Mouse (Mus musculus) forebrain, embryonic 13.5 days (tissue): ENCODE data around the gene Ddt. TPM values are rescaled to one million over a fixed set of nuclear protein-coding genes. Genes with fewer than 3 reads are reported as not detected.

Experiments
- polyA plus RNA-seq: library from polyadenylated mRNA; unstranded; fragments of >200 nt; fragmentation: Nextera tagmentation; extraction: Ambion mirVana; gene quantifications from 2 replicates; pipeline ENCODE4 v1.2.1, GENCODE M21; 2015

The Ddt gene
- polyA plus RNA-seq, 1 experiment from 2014 or later = 87.4 TPM

Other genes with a start within 250 kb of the Ddt start
- gene Lrrc75b, start 213.1 kb downstream of the Ddt start, polyA plus RNA-seq = 10.4 and 11.7 TPM in 2 replicates
- gene Ggt1, start 211.8 kb downstream of the Ddt start, polyA plus RNA-seq = 1.1 and 2.3 TPM in 2 replicates
- 1.4 and 2.8 TPM in 2 replicates for gene Ggt5, start 184.1 kb downstream of the Ddt start, polyA plus RNA-seq
- gene Susd2, start 129.4 kb downstream of the Ddt start, polyA plus RNA-seq = 0.97 and 1.1 TPM in 2 replicates
- 36.9 and 46.1 TPM in 2 replicates for gene Cabin1, start 9.1 kb downstream of the Ddt start, polyA plus RNA-seq
- gene Gm20441, start 7.5 kb upstream of the Ddt start, polyA plus RNA-seq = not detected in 2 replicates
- gene Gstt3, start 8.0 kb upstream of the Ddt start, polyA plus RNA-seq = 0.45 and 0.52 TPM in 2 replicates
- 6.4 and 6.5 TPM in 2 replicates for gene Gstt1, start 25.2 kb upstream of the Ddt start, polyA plus RNA-seq
- not detected in 2 replicates for gene Gstt4, start 49.1 kb upstream of the Ddt start, polyA plus RNA-seq
- 4.0 and 4.4 TPM in 2 replicates for gene Gstt2, start 64.0 kb upstream of the Ddt start, polyA plus RNA-seq
- gene Mif, start 86.8 kb upstream of the Ddt start, polyA plus RNA-seq = 1,962 and 1,979 TPM in 2 replicates
- 1.8 and 3.1 TPM in 2 replicates for gene Derl3, start 120.0 kb upstream of the Ddt start, polyA plus RNA-seq
- 336 and 349 TPM in 2 replicates for gene Smarcb1, start 148.2 kb upstream of the Ddt start, polyA plus RNA-seq
- 10.3 and 13.3 TPM in 2 replicates for gene Chchd10, start 159.7 kb upstream of the Ddt start, polyA plus RNA-seq
- 20.8 and 25.9 TPM in 2 replicates for gene Mmp11, start 163.1 kb upstream of the Ddt start, polyA plus RNA-seq
- gene Gm867, start 167.3 kb upstream of the Ddt start, polyA plus RNA-seq = 0.26 TPM in 1 of 2 replicates, not detected in the other
- gene Vpreb3, start 169.6 kb upstream of the Ddt start, polyA plus RNA-seq = not detected in 2 replicates
- gene Gm5134, start 181.1 kb upstream of the Ddt start, polyA plus RNA-seq = 0.09 TPM in 1 of 2 replicates, not detected in the other